Mouse (Mus musculus) embryo, embryonic 10.5 days (tissue): ENCODE results near the gene Olfr1093.

ENCODE experiments used
- DNase-seq: peaks from one replicate; pipeline ENCODE4 v3.0.0-alpha.2; 2015; ENCODE audit warnings: low spot score

Olfr1093 gene

GRCm38 (mm10) chr2:86782179-86782578, at the start of gene Olfr1093:
Gene Olfr1093 (plus strand): TSS chr2:86782479.
- DNase-seq, result no peak

DNA sequence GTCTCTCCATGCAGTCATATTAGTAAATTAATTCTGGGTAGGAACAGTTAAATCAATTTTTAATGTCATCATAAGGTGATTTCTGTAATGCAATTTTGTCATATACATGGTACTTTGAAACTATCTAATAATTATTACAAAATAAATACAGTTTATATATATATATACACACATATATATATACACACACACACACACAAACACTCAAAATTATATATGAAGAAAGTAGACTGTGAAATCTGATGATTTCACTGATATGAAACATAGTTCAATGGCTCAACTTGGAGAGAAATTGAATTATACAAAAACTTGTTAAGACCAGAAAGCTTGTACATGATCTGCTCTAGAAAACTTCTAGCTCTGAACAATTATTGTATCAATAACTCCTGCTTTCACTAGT, 48.7 kb upstream of the Olfr1093 start, which contains the start of gene Olfr1089:
Gene Olfr1089 (minus strand): TSS at position 101 of the 400 bp plus-strand sequence.
- DNase-seq, result no peak

DNA sequence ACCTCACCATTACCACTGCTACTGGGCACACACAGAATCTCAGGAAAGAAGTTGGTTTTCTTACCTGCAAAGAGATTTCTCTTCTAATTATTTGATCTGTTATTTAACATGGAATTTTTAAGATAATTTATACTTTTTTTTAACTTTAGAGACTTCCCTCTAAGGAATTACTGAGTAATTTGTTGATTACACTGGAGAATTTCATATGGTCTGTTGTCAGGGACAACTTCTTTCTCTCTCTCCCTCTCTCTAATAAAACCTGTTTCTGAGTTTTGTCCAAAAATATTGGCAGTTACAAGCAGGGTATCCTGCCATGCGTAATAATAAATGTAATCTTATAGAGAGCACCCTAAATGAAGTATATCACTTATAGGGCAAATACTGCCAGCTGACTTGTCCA, 23.4 kb upstream of the Olfr1093 start, which contains the start of gene Olfr1090:
Gene Olfr1090 (minus strand): TSS at position 101 of the 400 bp plus-strand sequence.
- no peak for DNase-seq

DNA sequence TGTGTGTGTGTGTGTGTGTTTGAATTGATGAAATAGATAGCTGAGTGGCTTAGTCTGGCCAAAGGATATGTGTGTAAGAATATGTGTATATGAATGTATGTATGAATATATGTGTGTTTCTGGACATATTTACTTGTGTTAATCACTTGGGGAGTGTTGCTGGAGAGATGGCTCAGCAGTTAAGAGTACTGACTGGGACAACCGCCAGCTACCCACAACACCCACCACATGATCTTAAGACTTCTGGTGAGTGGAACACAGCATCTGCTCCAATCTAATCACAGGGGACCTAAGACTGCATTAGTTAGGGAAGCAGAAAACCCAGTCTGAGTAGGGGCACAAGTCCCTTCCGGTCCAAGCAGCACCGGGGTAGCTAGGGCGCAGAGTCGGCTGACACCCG, 21.2 kb upstream of the Olfr1093 start:
- no peak for DNase-seq

- DNase-seq, result no peak
Measured at GRCm38 (mm10) chr2:86809918-86810317, 27.6 kb downstream of the Olfr1093 start, which contains the start of gene Olfr141. Gene Olfr141 (minus strand): TSS chr2:86810018.

GRCm38 (mm10) chr2:86824363-86824762, 42.1 kb downstream of the Olfr1093 start, which contains the start of gene Olfr1094:
Gene Olfr1094 (plus strand): TSS chr2:86824663.
- DNase-seq, result no peak
